Mouse (Mus musculus): ENCODE data around the gene Abcg5. TPM values are rescaled to one million over a fixed set of nuclear protein-coding genes. Genes with fewer than 3 reads are reported as not detected.

The Abcg5 gene
- total RNA-seq (2021) = not detected
- long read RNA-seq, experiment 1 = 0 reads
- long read RNA-seq, experiment 2 = 0 reads

DNA sequence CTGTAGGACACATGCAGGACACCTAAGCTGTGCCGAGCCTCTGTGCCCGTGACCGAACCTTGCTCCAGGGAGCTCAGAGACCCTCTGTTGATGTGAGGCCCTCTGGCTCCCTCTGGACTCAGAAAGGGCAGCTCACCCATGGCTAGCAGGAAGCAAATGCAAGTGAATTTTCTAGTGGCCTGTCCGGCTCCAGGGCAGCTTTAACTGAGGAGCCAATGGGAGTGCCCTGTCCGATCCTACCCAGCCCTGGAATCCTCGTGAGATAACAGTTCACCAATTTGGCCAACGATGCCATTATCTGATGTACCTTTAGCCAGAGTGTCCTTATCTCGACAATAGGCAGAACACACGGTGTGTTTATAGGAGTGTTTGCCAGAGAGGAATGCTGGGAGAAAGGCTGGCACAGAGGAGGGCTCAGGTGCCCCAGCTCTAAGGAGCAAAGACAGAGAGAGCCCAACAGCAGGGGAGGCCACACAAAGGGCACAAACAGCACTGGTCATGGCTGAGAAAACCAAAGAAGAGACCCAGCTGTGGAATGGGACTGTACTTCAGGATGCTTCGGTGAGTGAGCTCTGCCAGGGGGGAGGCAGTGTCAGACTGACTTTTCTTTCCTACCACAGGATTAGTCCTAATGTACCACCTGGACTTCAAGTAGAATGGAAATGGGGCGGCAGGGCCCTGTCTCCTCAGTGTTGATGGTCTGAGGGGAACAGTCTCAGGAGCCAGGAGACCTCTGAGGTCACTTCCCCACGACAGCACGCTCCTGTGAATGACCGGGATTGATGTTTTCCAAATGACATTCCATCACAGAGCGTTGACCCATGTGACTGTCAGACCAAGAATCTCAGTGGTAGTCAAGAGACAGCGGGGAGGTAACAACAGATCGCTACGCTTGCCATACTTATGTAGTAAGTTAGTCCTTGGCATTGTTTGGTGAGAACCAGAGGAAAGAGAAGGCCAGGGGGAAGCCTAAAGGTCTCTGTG, at the start of gene Abcg5:
TSS of gene Abcg5 (minus strand) at position 278 of the 984 bp plus-strand sequence.
- DNase-seq (ENCODE audit: low spot score in 2 of 2) = no peak

DNA sequence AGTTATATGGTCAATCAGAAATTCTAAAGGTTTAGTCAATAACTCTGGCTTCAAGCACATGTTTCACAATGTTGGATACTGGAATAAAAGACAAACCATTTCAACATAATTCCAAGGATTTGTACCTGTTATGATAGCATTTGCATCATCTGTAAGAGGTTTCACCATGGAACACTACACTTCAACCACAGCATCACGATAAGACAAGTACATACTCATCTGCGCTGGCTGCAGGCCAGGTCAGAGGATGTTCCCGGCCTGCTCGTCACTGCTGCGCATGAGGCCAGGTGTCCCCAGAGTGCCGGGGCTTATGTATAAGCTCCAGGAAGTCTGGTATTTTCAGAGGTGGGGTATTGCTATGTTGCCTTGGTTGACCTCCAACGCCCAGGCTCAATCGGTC, 49.8 kb upstream of the Abcg5 start:
- DNase-seq (ENCODE audit: low spot score in 2 of 2) = no peak

DNA sequence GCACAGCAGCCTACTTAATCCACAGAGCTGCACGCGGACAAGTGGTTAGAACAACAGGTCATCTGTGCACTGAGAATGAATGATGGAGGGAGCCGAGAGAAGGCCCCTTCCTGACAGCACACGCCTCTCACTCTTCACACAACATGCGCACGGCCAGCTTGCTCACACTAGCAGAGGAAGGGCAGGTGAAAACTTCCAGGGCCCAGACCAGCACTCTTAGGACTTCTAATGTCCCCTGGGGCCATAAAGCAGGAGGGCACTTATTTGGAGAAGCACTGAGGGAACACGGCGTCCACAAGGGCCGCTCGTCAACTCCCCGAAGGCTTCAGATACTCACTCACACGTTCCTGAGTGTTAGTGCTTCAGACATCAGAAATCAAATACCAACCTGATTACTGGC, 48.5 kb upstream of the Abcg5 start:
- DNase-seq (ENCODE audit: low spot score in 2 of 2) = no peak

DNA sequence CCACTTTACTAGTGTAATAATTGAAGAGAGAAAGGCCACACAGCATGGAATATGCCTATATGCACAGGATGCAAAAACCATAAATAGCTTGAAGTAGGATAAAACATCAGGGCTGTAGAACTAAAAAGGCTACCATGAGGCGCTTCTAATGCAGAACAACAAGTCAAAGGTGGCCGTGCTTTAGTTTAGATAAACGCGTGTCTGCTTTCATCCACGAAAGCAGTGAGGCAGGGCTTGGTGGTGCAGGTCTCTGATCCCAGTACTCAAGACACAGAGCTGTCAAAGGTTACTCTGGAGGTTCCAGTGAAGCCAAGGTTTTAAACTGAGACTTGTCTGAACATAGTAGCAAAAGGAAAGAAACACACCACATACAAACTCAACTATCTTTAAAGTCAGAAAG, 46.3 kb upstream of the Abcg5 start:
- DNase-seq (ENCODE audit: low spot score in 2 of 2) = no peak

DNA sequence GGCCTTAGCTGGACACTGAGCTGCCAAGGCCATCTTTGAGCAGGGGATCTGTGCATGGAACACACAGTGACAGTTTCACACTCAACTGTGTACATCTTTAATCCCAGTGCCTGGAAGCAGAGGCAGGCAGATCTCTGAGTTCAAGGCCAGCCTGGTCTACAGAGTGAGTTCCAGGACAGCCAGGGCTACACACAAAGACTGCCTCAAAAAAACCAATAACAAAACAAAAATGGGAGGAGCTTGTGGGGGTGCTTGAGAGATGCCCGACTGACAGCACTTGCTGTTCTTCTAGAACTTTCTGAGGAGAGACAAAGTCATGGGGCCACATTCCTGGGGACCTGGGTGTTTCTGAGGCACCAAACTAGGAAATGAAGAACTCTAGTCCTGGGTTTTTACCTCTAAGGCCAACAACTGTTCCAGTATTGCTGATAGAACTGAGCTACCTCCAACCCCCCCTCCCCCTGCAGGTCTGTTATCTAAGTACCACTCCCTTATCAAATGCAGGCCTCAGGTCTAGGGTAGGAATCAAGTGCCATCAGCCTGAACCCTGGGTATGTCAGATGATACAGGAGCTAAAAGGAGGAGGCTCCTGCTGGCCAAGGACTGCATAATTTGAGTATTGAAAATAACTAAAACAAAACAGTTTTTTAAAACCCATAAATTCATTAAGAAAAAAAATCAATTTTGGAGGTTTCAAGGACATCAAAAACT, 45.5 kb upstream of the Abcg5 start:
- DNase-seq (ENCODE audit: low spot score in 2 of 2) = no peak

DNA sequence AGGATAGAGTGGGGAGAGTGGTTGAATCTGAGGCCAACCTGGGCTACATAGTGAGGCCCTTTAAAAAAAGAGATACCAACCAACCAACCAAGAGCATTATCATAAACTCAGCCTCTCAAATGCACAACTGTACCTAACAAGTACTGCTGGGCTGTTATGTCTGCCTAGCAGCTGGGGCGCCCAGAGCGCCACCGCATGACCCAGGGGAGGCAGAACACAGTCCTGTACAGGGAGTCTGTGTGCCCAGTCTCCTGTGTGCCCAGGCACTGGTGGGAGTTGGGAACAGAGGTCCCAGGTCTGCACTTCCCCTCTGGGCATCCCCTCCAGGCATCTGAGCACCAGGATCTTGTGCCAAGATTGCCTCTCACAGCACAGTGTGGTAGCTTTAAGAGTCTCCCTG, 42.4 kb upstream of the Abcg5 start:
- DNase-seq (ENCODE audit: low spot score in 2 of 2) = no peak

DNA sequence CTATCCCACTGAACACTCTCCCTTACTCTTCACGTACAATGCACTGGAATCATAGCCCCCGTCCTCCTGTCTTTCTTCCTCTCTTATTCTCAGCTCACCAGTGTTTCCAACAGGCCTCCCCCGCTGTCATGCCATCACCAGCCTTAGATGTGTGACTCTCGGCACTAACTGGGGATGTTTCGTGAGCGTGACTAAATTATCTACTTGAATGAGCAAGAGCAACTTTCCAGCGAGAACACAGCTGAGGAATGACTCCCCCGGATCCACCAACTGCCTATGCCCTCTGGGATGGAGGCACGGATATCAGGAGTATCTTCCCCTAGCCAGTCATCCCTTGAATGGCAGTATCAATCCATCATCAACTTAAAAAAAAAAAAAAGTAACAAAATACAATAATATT, 41.2 kb upstream of the Abcg5 start:
- DNase-seq (ENCODE audit: low spot score in 2 of 2) = peak in 1 of 2 experiments; percentile 30

DNA sequence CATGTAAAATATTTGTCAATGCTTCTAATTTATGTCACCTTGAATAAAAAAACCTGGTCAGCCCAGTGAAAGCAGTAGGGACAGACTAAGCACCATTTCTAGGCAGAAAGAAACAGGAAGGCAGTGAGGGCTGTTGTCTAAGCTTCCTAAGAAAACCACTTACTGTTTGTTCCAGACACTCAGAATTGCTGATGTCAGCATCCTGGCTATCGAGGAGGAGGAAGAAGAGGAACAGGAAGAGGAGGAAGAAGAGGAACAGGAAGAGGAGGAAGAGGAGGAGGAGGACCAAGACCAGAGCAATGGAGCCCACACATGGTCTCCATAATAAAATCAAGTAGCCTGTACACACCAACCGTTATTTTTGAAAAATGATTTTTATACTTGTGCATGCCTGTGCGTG, 36.3 kb upstream of the Abcg5 start:
- DNase-seq (ENCODE audit: low spot score in 2 of 2) = no peak

DNA sequence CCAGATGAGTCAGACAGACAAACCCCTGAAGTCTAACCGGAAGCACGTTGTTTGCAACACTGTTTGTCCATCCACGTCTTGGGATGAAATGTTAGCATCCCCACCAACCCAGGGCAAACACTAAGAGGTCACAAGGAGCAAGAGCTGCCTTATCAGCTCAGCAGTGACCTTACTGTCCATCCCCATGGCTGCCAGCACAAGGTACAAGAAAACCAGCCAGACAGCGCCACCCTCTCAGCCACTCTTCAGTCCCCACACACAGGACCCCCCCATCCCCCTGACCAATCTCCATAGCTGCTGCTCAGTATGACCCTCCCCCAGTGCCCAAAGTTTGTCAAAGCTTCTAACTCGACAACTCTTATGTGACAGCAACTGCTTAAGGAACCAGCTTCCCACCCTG, 34.6 kb upstream of the Abcg5 start:
- DNase-seq (ENCODE audit: low spot score in 2 of 2) = no peak

DNA sequence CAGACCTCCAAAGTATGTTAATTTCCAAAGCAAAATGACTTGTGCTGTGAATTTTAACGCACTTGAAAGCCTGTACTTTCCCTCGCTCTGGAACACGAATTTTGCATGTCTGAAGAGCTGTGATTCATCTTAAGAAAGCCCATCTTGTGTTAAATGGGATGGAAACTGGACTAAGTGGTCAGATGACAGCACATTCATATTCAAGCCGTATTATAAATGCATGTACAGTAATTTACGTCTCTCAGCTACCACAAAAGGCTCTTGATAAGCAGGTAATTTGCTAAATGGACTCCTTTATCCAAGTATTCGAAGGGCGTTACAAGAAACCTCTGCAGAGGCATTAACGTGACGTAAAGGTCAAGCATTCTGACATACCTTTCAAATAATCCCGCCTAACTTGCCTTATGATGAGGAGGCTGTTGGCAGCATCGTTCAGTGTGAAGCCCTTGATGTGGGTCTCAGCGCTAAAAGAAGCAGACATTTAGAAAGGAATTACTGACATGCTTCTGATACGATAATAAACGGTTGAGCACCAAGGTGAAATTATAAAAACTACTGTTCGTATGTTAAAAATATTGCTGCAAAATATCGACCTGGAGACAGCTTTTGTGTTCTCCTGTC, 33.6 kb upstream of the Abcg5 start:
- no peak for DNase-seq (ENCODE audit: low spot score in 2 of 2)

DNA sequence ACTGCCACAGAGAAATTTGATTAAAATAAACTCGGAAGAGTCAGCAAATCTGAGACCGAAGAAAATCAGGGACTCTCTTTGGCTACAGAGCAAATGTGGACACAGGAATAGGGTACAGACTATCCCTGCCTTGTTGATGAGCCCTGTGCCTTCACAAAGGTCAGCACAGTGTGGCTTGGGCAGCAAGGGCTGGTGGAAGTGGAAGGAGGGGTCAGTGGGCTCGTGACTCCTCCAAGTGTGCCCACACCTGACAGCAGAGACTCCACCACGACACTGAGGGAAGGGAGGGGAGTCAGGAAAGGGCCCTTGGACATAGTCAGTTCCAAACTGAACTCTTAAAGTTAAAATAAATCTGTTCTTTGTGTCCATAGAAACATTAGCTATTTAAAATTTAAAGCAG, 32.1 kb upstream of the Abcg5 start:
- DNase-seq (ENCODE audit: low spot score in 2 of 2) = no peak

DNA sequence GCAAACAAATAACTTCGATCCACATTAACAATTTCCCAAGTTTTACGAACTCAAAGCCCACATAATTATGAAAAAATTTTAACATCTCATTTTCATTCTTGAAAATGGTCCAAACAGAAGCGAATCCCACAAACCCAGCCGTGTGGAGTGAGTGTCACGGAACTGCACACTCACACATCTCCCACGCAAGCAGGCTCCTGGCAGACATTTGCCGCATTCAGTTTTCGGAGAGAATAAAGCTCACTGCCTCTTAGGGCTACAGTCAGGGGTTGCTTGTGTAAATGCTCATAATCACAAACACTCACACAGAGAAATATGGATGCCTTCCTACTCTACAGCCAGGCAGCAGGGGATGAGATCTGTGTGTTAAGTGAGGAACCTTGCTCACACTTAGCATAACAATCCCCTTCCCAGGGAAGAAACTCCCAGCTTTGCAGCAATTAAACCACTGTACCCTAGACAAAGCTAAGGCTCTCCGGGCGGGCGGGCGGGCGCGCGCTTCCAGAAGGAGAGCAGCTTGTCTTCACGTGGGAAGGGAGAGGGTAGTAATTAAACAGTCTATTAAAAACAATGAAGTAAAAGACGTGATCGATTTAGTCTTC, 30.9 kb upstream of the Abcg5 start:
- DNase-seq (ENCODE audit: low spot score in 2 of 2) = peak; percentile 48 to 68

DNA sequence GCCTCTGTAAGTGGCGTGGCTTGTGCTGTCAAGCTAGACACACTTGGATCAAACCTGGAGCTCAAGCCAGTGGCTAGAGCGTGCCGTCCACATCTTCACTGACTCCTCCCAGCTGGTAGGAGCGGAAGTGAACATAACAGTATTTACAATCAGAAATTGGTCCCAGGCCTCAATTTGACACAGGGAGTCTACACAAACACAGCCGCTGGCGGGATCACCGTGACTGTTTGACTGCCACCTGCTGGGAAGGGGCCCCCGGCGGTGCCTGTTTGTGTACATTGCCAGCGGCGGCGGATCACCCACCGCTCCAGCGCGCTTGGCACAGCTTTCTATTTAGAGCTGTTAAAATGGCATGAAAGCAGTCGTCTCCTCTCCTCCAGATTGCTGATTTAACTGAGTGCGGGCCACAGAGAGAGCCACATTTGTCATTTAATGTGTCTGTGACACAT, 26.6 kb upstream of the Abcg5 start:
- DNase-seq (ENCODE audit: low spot score in 2 of 2) = peak; percentile 18 to 19

DNA sequence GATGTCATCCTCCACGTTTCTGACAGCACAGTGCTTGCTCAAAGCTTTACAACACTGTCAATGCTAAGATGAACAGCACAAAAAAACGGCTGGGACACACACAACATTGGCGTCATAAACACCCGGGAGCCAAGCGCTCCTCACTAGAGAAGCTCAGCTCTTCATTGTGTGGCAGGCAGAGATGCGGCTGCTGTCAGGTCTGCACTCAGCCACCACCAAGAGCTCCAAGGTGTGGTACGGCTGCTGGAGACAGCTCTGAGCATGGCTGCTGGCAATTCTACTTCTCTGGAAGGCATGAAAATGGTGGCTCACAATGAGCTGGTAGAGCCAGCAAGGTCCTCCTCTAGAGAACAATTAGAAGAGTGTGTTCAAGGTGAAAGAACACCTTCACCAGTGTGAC, 26.0 kb upstream of the Abcg5 start:
- DNase-seq (ENCODE audit: low spot score in 2 of 2) = no peak

DNA sequence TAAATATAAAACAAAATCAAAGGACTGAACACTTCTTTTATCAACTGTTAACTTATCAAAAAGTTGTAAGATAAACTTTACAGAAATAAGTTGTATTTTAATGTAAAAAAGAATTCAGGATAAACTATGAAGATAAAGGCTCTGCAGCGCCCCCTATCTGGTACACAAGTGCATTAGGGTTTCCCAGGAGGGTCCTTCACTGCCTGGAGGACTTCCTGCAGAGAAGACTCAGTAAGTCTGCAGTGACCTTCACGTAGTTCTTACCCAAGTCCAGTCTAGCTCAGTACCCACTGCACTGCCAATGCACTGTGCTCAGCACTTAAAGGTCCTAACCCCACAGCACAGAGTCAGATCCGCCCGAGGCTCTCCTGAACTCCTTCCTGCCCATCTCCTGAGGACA, 24.6 kb upstream of the Abcg5 start:
- no peak for DNase-seq (ENCODE audit: low spot score in 2 of 2)

DNA sequence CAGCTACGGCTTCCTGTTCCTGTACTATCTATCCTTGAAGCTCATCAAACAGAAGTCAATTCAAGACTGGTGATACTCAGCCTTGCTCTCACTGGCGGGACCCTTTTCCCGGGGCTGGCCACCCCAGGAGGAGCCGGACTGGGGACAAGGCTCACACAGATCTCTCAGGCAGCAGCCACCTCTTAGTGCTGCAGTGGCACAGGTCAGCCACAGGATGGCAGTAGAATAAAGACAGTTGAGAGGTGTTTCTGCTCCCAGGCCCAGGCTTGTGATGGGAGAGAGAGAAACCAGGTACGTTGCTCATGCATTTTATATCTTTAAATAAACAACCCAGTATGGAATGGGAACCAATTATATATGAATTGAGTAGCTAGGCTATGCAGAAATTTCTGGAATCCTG, 15.9 kb upstream of the Abcg5 start:
- DNase-seq (ENCODE audit: low spot score in 2 of 2) = peak; percentile 63 to 69

DNA sequence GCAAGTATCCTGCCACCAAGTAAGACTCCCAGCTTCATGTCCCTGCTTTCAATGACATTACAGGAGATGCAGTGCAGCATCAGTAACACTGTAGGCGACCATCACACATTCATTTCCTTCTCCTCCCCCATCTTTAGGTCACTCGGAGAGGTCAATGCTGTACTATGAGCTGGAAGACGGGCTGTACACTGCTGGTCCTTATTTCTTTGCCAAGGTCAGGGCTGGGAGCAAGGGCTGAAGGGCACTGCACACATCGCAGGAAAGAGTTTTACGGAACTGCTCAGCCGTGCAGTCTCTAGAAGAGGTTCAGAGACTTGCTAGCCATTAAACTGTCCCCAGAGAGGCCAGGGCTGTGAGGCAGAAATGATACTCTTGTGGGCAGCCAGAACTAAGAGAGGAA, 13.7 kb upstream of the Abcg5 start:
- no peak for DNase-seq (ENCODE audit: low spot score in 2 of 2)

DNA sequence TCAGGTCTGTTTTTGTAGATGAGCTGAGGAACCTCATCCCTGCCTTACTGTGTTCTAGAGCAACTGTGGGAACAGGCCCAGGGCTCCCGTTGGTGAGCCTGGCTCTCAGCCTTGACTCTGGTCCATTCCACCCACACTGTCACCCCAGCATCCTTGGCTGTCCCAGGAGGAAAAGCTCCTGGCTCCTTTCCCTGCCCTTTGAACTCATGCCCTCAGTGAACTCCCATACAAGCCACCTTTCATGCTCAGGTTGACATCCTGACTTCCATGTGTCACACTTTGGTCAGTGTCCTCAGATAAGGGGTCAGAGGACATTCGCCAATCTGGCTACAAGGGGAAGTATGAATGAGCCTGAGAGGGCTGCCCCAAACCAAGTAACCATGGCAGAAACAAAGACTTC, 10.9 kb upstream of the Abcg5 start:
- no peak for DNase-seq (ENCODE audit: low spot score in 2 of 2)

DNA sequence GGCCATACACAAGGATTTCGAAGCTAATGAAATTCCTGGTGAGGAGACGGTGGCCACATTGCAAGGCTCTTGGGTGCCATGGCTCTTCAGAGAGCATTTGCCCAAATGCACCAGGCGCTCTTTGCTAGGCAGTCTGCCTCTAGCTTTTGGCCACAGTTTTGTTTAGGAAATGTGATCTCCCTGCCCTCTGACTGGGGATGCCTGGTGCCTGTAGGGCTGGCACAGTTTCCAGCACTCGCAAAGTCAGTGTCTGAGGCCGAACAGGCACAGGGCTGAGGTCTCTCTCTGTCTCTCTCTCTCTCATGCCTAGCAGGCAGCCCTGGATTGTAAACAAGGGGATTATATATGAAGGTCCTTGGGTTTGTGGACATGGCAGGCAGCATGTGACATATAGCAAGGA, 7.3 kb upstream of the Abcg5 start:
- no peak for DNase-seq (ENCODE audit: low spot score in 2 of 2)

DNA sequence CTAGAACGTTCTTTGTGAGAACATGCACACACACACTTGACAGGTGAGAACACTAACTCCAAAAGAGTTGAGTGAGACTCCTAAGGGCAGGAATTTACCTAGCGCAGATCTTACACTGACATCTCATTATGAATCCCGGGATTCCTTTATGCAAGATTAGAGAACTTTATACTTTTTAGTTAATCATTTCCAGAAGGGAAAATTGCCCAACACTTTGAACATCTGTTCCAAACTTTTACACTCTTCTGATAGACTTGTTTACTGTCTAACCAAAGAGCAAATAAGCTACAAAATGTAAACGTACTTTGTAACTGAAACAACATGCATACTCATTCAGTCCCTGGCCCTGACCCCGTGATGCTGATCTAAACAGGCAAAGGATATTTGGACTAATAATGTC, 6.5 kb upstream of the Abcg5 start:
- DNase-seq (ENCODE audit: low spot score in 2 of 2) = no peak

DNA sequence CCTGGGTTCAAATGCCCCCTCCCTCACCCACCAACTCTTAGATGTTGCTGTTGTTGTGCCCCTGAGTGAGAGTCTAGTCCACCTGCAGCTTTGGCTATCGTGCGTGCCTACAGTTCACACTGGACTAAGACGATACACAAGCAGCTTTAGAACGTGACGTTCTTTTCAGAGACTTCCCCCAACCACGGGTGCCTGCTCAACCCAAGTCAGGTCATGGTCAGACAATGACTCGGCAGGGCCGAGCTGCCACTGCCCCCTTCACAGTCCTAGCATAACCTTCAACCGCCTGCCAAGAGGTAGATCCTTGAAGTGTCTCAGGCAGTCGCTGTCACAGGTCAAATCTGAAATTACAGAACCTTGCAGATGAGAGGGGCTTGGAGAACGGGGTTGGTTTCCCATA, 6.0 kb upstream of the Abcg5 start:
- DNase-seq (ENCODE audit: low spot score in 2 of 2) = no peak
